Mouse (Mus musculus): ENCODE results near the gene Clec2g.
"Not testable (repeated sequence)": the region's sequence is repeated elsewhere in the genome, so short reads cannot be mapped to it uniquely, and the experiment has no call there.

DNA sequence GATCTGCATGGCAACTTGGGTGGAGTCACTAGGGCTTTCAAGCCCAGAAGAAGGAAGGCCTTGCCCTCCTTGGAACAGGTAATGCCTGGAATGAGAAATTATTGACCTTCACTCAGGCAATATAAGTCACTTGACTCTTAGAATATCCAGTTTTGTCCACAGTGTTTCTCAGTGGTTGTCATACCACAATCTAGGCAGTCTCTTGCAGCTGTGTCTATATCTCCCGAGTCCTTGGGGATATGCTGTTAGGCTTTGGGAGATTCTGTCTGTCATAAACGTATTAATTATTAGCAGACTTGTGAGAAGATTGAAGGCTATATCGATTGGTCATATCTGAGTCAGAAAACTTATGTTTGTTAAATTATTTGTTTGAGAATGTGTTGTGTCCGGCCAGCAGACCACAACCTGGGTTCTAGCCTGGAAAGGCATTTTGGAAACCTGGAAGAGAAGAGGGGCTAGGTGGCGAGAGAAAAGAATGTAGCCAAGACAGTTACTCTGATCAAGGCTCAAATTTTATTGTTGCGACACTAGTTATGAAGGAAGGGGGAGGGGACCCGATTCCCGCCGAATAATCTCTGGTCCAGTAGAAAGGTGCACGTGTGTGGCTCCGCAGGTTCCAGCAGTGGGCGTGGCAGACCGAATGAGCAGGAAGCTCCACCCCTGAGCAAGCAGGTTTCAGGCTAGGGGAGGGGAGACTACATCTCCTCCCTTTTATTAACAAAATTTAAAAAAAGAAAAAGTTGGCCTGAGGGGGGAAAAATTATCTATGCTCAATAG lies 1.9 kb downstream of the Clec2g start:
- not testable (repeated sequence) for TF ChIP-seq CTCF, EP300 (IDR thresholded peaks at IDR 0.05)

Data from lung, postnatal 0 days (tissue).